Mouse (Mus musculus) heart, embryonic 16.5 days (tissue): ENCODE measurements around the gene Csnk1e. TPM values are rescaled to one million over a fixed set of nuclear protein-coding genes. Genes with fewer than 3 reads are reported as not detected.

ENCODE experiments used
- ATAC-seq: fragments of 200-750 bp; cut with Nextera tagmentation; replicated peaks from 2 replicates; pipeline ENCODE4 v1.8.0; 2017; ENCODE audit warnings: moderate number of reproducible peaks; ENCODE audit not compliant: insufficient read depth, low FRiP score; ENCODE audit errors: extremely low read depth
- H3K27ac ChIP-seq: fragments of 300-500 bp; sonication (generic); 2 replicates; pipeline ENCODE4 v1.5.1; 2014; ENCODE audit warnings: mild to moderate bottlenecking, low read length, control low read depth, moderate library complexity
- H3K27me3 ChIP-seq: fragments of 300-500 bp; sonication (generic); 2 replicates; pipeline ENCODE4 v1.6.1; 2014; ENCODE audit warnings: low read length, mixed read lengths; ENCODE audit not compliant: control insufficient read depth, insufficient read depth
- H3K36me3 ChIP-seq: fragments of 300-500 bp; sonication (generic); 2 replicates; pipeline ENCODE4 v1.6.1; 2014; ENCODE audit not compliant: control insufficient read depth, insufficient read depth
- H3K4me1 ChIP-seq: fragments of 300-500 bp; sonication (generic); 2 replicates; pipeline ENCODE4 v1.6.1; 2014; ENCODE audit warnings: low read length, mixed read lengths; ENCODE audit not compliant: control insufficient read depth, insufficient read depth
- H3K4me2 ChIP-seq: fragments of 300-500 bp; sonication (generic); 2 replicates; pipeline ENCODE4 v1.6.1; 2014; ENCODE audit warnings: low read depth, mild to moderate bottlenecking, control low read depth, low read length
- H3K4me3 ChIP-seq: fragments of 300-500 bp; sonication (generic); 2 replicates; pipeline ENCODE4 v1.5.1; 2014; ENCODE audit warnings: mild to moderate bottlenecking, control low read depth, low read length
- H3K9ac ChIP-seq: fragments of 300-500 bp; sonication (generic); 2 replicates; pipeline ENCODE4 v1.6.1; 2014; ENCODE audit warnings: low read length, control low read depth
- H3K9me3 ChIP-seq: fragments of 300-500 bp; sonication (generic); replicated peaks from 2 replicates; pipeline ENCODE4 v1.6.1; 2016; ENCODE audit warnings: low read length; ENCODE audit not compliant: control insufficient read depth
- WGBS: fragments of 180-500 bp; shearing (Covaris S2); extraction: QIAGEN DNeasy Blood & Tissue Kit; methylation state at CpG from one replicate; pipeline ENCODE4 v1.1.7; 2014; 5-methylcytosine and 5-hydroxymethylcytosine counted together
- polyA plus RNA-seq: library from polyadenylated mRNA; unstranded; fragments of >200 nt; fragmentation: Nextera tagmentation; extraction: Ambion mirVana; gene quantifications from 2 replicates; pipeline ENCODE4 v1.2.1, GENCODE M21; 2015

Csnk1e gene
- polyA plus RNA-seq, 1 experiment from 2014 or later, result 54.0 TPM

DNA sequence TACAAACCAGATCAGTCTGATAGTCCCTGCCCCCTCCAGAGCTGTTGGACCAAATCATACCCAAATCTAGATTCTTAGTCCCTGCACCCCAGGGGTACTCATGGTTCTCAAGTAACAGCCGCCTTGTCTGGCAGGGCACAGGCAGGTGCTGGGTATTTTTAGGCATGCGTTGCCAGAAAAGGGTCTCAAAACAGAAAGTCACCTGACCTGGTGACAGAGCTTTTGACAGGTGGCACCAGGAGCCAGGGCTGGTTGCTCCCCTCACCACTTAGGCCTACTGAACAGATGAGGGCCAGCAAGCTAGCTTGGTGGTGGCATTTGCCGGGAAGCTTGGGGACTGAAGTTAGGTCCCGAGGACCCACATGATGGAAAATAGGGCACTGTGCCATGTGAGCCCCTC lies 48.8 kb downstream of the Csnk1e start:
- Histone ChIP-seq H3K27ac (no peak overlapping the region), H3K9ac (no peak overlapping the region), H3K36me3 (no peaks in the 10 kb centered on the region), H3K27me3 (no peaks in the 10 kb centered on the region), H3K4me2 (no peak overlapping the region), H3K9me3 (no peaks in the 10 kb centered on the region), H3K4me1 (peaks cover 31% of the 10 kb centered on the region), H3K4me3 (no peak overlapping the region)
- ATAC-seq, result no peak
- 55% methylated on average over 4 of the region's 4 CpGs for WGBS

DNA sequence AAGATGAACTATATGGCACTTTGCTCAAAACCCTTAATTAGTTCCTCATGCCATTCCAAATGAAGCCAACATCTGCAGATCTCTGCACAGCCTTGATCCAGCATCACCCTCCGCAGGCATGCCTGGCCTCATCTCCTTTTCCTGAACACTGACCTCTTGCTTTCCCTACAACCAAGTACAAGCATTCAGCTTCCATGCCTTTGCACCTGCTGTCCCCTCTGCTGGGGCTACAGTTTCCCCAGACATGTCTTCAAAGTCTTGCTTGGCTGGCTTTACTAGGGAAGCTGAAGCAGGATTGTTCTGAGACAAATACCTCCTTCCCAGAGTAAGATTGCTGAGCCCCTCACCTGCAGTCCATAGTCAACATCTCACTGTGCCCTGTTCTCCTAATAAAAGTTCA lies 51.1 kb downstream of the Csnk1e start:
- no peaks in the 10 kb centered on the region for H3K27me3 ChIP-seq
- ATAC-seq, result no peak
- no peak overlapping the region; the same call in 1 of the 2 replicates for H3K27ac ChIP-seq
- no peaks in the 10 kb centered on the region for H3K36me3 ChIP-seq
- H3K4me1 ChIP-seq, result peaks cover 54% of the 10 kb centered on the region
- H3K9ac ChIP-seq, result no peak overlapping the region
- H3K4me2 ChIP-seq, result no peak overlapping the region; the same call in 1 of the 2 replicates
- no peak overlapping the region for H3K4me3 ChIP-seq
- no peaks in the 10 kb centered on the region for H3K9me3 ChIP-seq
- 59% methylated on average over 1 of the region's 1 CpGs for WGBS

DNA sequence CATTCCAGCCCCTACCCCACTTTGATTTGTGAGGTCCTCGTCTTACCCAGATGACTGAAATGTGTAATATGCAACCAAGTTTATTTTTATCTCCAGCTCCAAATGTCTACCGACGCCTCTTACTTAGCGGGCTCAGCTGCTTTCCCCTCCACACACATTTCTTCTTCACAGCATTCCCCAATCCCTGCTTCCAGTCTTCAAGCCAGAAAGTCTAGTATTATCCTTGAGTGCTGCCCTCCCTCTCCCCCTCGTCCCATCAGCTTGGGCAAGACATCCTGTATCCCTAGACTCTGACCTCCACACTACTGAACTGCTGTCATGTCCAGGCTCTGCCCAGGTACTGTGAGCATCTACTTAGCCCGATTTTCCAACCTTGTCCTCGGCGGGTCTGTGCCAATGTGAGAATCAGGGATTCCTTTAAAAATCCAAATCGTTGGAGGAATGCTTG lies 51.6 kb downstream of the Csnk1e start:
- Histone ChIP-seq H3K4me3 (peak overlapping the region; percentile 100), H3K9ac (peak overlapping the region; percentile 99), H3K36me3 (no peaks in the 10 kb centered on the region), H3K27me3 (no peaks in the 10 kb centered on the region), H3K27ac (peak overlapping the region; percentile 85), H3K4me1 (peaks cover 54% of the 10 kb centered on the region), H3K4me2 (peak overlapping the region; percentile 83), H3K9me3 (no peaks in the 10 kb centered on the region)
- no peak for ATAC-seq
- WGBS, result 18% methylated on average over 9 of the region's 9 CpGs

DNA sequence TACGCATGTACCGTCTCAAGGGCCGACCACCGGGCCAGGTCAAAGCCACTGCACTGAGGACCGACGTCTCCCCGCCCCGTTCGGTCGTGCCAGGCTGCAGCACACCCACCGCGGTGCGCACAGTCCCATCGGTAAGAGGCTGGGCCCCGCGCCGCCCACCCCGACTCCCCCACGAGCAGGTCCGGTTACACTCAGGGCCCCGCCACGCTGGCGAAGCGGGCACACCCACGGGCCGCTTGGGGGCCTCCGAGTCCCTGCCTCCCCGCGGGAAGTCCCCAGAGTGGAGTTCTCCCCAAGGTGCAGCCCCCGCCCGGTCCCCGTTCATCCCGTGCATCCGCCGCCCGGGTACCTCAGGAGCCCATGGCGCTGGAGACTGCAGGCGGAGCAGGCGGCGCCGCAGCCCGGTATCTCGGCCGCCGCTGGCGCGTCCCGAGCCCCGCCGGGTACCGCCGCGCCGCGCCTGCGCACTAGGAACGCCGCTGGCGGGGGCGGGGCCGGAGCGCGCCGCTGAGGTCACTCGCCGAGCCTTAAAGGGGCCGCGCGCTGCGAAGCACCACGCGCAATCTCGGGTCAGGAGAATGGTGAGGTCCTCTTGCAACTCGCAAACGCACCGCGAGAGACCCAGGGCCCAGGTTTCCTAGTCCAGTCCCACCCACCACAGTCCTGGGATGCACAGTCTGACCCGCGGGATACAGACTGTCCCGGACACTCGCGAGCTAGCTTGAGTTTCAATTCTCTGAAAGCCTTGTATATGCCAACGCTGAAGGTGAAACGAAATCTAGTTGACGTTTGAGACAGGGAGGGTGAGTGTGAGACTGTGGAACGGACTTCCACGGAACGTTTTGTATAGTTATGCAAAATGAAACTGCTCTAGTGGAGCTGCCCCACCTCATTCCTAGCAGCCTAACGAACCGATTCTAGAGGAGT lies 52.3 kb downstream of the Csnk1e start, which contains the start of gene Tmem184b:
Tmem184b (minus strand) TSS at position 734 of the 927 bp plus-strand sequence.
- no peaks in the 10 kb centered on the region for H3K9me3 ChIP-seq
- no peaks in the 10 kb centered on the region for H3K27me3 ChIP-seq
- peak within 1 kb of the TSS; percentile 85 for H3K27ac ChIP-seq
- no peaks in the 10 kb centered on the region for H3K36me3 ChIP-seq
- peak within 1 kb of the TSS; percentile 97 for H3K4me2 ChIP-seq
- peak within 1 kb of the TSS; percentile 100 for H3K4me3 ChIP-seq
- peak; percentile 90 for ATAC-seq
- under 1% methylated on average over 87 of the region's 90 CpGs for WGBS
- H3K9ac ChIP-seq, result peak within 1 kb of the TSS; percentile 99
- peaks cover 58% of the 10 kb centered on the region for H3K4me1 ChIP-seq

DNA sequence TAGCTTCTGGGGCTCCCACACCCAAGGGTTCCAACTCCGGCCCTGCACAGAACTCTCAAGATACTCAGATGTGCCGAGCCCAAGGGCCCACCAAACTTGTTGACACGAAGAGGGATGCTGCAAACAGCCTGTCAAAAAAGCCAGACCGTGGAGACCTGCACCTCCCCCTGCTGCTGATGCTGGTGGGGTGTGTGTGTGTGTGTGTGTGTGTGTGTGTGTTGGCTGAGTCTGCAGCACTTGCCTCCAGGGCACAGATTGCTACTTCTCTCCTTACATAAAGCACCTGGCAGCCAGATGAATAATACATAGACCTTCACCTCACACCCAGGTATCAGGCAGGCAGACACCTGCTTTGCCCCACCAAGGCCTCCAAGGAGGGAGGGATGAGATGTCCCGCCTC lies 53.2 kb downstream of the Csnk1e start:
- no peaks in the 10 kb centered on the region for H3K27me3 ChIP-seq
- 8% methylated on average over 5 of the region's 5 CpGs for WGBS
- peak overlapping the region; percentile 97 for H3K4me2 ChIP-seq
- peak overlapping the region; percentile 100 for H3K4me3 ChIP-seq
- H3K9me3 ChIP-seq, result no peaks in the 10 kb centered on the region
- H3K27ac ChIP-seq, result peak overlapping the region; percentile 85
- no peak for ATAC-seq
- peak overlapping the region; percentile 99 for H3K9ac ChIP-seq
- peaks cover 3% of the 10 kb centered on the region for H3K36me3 ChIP-seq
- H3K4me1 ChIP-seq, result peaks cover 58% of the 10 kb centered on the region

DNA sequence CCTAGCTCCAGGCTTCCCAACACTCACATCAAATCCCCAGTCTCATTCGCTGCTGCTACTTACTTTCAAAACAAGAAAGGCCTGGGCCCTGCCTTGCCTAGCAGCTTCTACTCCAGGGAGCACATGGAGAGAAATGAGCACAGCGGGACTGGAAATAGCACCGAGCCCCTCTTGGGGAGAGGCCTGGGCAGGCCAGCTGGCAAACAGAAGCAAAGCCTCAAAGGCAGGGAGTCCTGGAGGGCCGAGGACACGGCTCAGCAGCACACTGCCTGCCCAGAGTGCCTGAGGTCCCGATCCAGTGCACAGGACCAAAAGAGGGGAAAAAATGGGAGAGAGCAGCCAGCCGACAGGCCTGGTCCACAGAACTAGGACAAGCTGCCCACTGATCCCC lies 54.4 kb downstream of the Csnk1e start:
- Histone ChIP-seq H3K4me3 (peak overlapping the region; percentile 24), H3K4me2 (peak overlapping the region; percentile 97), H3K4me1 (peaks cover 55% of the 10 kb centered on the region), H3K36me3 (peaks cover 4% of the 10 kb centered on the region), H3K9me3 (no peaks in the 10 kb centered on the region), H3K27me3 (no peaks in the 10 kb centered on the region), H3K27ac (peak overlapping the region; percentile 92), H3K9ac (peak overlapping the region; percentile 78)
- WGBS, result 31% methylated on average over 7 of the region's 7 CpGs
- ATAC-seq, result no peak

DNA sequence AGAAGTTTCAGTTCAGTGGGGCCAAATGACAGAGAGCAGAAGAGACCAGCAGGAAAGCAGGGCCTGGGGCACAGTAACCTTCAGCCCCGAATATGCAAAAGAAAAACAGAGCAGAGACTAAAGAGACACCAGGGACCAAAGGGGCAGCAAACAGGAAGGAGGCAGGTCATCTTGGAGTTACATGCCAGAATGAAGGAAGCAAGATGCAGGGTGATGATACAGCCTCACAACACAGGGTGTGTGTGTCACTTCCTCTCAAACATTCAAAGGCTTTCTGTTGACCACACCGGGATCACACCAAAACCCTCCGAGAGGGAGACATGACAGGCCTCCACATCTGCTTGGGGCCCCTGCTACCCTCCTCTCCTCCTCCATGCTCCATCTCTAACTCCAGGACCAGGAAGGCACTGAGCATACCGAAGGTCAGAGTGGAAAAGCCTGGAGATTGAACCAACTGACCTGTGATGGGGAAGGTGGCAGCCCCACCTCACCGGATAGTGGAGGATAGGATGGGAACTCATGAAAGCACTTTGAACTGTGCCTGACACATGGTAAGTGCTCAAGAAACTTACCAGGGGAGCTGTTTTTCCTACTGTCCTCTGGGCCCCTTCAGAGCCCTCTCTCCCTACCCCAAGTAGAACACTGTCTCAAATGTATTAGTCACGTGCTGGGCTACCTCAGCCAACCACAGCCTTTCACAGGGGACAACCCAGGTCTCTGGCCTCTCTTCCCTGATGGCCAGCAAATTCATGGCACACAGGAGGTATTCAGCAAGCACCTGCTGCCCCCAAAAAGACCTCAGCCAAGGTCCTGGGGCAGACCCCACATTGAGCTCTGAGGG lies 55.0 kb downstream of the Csnk1e start:
- peaks cover 4% of the 10 kb centered on the region for H3K36me3 ChIP-seq
- no peaks in the 10 kb centered on the region for H3K27me3 ChIP-seq
- peaks cover 61% of the 10 kb centered on the region for H3K4me1 ChIP-seq
- peak overlapping the region; percentile 97 for H3K4me2 ChIP-seq
- peak overlapping the region; percentile 24 for H3K4me3 ChIP-seq
- H3K9me3 ChIP-seq, result no peaks in the 10 kb centered on the region
- H3K27ac ChIP-seq, result peak overlapping the region; percentile 92
- H3K9ac ChIP-seq, result peak overlapping the region; percentile 78
- 41% methylated on average over 6 of the region's 6 CpGs for WGBS
- ATAC-seq, result no peak

DNA sequence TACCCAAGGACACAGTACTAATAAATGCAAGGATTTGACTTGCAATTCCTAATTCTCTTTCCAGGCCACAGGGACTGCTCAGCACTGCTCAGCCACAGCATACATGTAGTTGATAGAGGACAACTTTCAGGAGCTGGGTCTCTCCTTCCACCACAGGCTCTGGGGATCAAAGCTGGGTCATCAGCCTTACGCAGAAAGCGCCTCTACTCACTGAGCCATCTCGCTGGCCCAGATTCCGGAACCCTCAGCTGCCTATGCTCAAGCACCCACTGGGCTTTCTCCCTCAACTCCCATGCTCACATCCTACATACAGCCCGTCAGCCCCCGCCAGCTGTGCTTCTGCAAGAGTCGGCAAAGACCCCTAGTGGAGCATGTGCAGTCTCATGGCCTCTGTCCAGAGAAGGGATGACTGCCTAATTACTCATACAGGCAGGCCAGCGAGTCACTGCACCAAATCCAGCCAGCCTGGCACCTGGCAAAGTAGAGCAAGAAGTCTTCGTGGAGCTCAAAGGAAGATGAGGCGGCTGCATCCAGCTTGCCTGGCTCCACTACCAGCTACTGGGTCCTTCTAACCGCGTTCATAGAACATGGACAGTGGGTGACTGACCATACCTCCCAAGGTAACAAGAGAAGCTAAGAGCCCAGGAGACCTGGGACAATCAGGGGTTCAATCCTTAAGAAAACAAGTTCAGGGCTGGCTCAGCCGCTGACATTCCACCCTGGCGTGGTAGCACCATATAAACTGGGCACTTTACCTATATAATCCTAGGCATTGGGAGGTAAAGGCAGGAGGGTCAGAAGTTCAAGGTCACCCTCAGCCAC lies 55.9 kb downstream of the Csnk1e start:
- H3K27ac ChIP-seq, result peak overlapping the region; percentile 52
- peak overlapping the region; percentile 97; the same call in 1 of the 2 replicates for H3K4me2 ChIP-seq
- peaks cover 70% of the 10 kb centered on the region for H3K4me1 ChIP-seq
- H3K4me3 ChIP-seq, result no peak overlapping the region
- H3K27me3 ChIP-seq, result no peaks in the 10 kb centered on the region
- H3K36me3 ChIP-seq, result peaks cover 4% of the 10 kb centered on the region
- no peak for ATAC-seq
- peak overlapping the region; percentile 78 for H3K9ac ChIP-seq
- no peaks in the 10 kb centered on the region for H3K9me3 ChIP-seq
- WGBS, result 62% methylated on average over 14 of the region's 14 CpGs
